Mouse (Mus musculus): ENCODE measurements at regions not wholly inside any gene's neighbourhood (a gene's known extent, or its start where the extent isn't known, plus 50 kb on each side); places are given as distances from the start of the nearest gene placed in this dataset.

DNA sequence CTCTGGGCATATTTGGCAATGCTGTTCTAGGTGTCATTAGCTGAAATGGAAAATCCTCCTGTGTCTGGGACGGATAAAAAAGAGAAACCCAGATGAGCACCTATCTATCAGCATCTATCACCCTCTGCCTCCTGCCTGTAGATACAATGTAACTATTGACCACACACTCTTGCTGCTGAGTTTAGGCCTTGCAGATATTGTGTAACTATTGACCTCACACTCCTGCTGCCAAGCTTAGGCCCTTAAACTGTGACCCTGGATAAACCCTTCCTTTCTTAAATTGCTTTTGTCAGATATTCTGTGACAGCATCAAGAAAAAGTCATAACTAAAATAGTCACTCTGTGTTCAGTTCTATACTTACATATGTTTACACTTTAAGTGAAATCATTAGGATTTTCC is 81.9 kb upstream of the Nrp1 start:
- no peak for ATAC-seq (ENCODE audit: low FRiP score)
- WGBS, result 96% methylated on average over 1 of the region's 1 CpGs

DNA sequence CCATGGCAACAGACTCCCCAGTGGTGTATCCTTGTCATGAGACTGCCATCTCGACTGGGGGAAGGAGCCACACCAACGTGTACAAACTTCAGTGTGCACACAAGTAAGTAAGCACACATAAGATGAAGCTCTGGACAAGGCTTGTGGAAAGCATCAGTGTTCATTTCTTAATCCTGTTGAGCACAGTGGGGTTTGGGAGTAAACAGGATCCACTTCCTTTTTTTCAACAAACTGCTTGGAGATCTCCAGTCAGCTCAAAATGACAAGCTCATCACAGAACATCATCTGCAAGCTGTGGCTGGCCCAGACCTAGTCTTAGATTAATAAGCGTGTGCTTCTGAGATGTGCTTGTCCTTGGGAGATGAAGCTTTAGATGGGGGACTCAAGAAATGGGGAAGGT is 75.6 kb upstream of the Nrp1 start:
- no peak for ATAC-seq (ENCODE audit: low FRiP score)
- H3K27me3 ChIP-seq (ENCODE audit: control insufficient read depth, insufficient read depth, low read length), result no peaks in the 10 kb centered on the region

More for the DNA sequence above, 81.9 kb upstream of the Nrp1 start:
- DNase-seq (ENCODE audit: low spot score, missing footprints), result no peak
- no peak overlapping the region for H3K9ac ChIP-seq (ENCODE audit: low read length)
- no peak overlapping the region for H3K27ac ChIP-seq (ENCODE audit: low read depth, low read length)
- H3K9me3 ChIP-seq (ENCODE audit: control insufficient read depth, low read length), result no peaks in the 10 kb centered on the region
- peaks cover 6% of the 10 kb centered on the region for H3K4me1 ChIP-seq (ENCODE audit: control insufficient read depth, insufficient read depth, low read length)
- H3K4me3 ChIP-seq (ENCODE audit: low read depth, low read length), result no peak overlapping the region
- H3K4me2 ChIP-seq, result no peak overlapping the region
- H3K27me3 ChIP-seq (ENCODE audit: control insufficient read depth, insufficient read depth, low read length), result no peaks in the 10 kb centered on the region
- H3K36me3 ChIP-seq (ENCODE audit: control insufficient read depth, insufficient read depth, low read length), result no peaks in the 10 kb centered on the region

DNA sequence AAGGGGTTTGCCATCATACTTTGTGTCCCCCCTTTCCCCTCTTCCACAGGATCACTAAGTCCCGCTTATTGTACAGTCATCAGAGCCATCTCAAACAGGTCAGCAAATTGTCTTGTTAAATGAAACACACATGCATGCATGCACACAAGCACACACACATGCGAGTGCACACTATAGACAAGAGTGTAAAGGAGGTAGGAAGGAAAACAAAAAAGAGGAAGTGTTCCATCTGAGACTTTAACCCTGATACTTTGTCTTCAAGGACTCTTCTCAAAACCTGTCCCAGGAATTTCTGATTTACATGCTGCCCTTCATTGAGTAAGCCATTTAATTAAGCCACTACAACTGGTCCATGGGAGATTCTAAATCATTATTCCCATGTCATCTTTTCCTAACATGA is 75.0 kb upstream of the Nrp1 start:
- Histone ChIP-seq H3K36me3 (ENCODE audit: control insufficient read depth, insufficient read depth, low read length) (no peaks in the 10 kb centered on the region), H3K27me3 (ENCODE audit: control insufficient read depth, insufficient read depth, low read length) (no peaks in the 10 kb centered on the region), H3K27ac (ENCODE audit: low read depth, low read length) (no peak overlapping the region), H3K4me3 (ENCODE audit: low read depth, low read length) (no peak overlapping the region), H3K4me2 (no peak overlapping the region), H3K4me1 (ENCODE audit: control insufficient read depth, insufficient read depth, low read length) (no peaks in the 10 kb centered on the region), H3K9me3 (ENCODE audit: control insufficient read depth, low read length) (no peaks in the 10 kb centered on the region), H3K9ac (ENCODE audit: low read length) (no peak overlapping the region)
- ATAC-seq (ENCODE audit: low FRiP score) (no peak), DNase-seq (ENCODE audit: low spot score, missing footprints) (no peak)
- WGBS, result 93% methylated on average over 2 of the region's 2 CpGs

More for the DNA sequence above, 75.6 kb upstream of the Nrp1 start:
- H3K4me1 ChIP-seq (ENCODE audit: control insufficient read depth, insufficient read depth, low read length), result no peaks in the 10 kb centered on the region
- no peak for DNase-seq (ENCODE audit: low spot score, missing footprints)
- WGBS, result 74% methylated on average over 3 of the region's 3 CpGs
- no peaks in the 10 kb centered on the region for H3K36me3 ChIP-seq (ENCODE audit: control insufficient read depth, insufficient read depth, low read length)
- no peak overlapping the region for H3K4me2 ChIP-seq
- no peak overlapping the region for H3K9ac ChIP-seq (ENCODE audit: low read length)
- no peak overlapping the region for H3K27ac ChIP-seq (ENCODE audit: low read depth, low read length)
- H3K9me3 ChIP-seq (ENCODE audit: control insufficient read depth, low read length), result no peaks in the 10 kb centered on the region
- no peak overlapping the region for H3K4me3 ChIP-seq (ENCODE audit: low read depth, low read length)

DNA sequence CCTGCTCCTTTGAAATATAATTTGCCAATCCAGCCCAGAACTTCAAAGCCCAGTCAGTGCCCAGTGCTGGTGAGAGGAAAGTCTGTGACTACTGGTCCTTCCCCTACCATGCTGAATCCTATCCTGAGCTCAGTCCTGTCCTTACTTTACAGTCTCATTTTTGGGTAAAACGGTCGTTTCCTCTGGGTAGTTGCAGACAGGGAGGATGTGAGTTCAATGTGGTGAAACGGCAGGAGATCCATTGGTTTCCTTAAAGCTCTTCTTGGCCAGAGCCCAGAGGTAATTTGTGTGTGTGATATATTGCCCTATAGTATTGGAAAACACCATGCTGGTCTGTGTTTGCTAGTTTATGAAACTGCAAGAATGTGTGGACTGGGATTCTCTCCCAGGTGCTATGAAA is 73.6 kb upstream of the Nrp1 start:
- DNase-seq (ENCODE audit: low spot score, missing footprints) (no peak), ATAC-seq (ENCODE audit: low FRiP score) (no peak)
- Histone ChIP-seq H3K27me3 (ENCODE audit: control insufficient read depth, insufficient read depth, low read length) (no peaks in the 10 kb centered on the region), H3K4me1 (ENCODE audit: control insufficient read depth, insufficient read depth, low read length) (no peaks in the 10 kb centered on the region), H3K36me3 (ENCODE audit: control insufficient read depth, insufficient read depth, low read length) (no peaks in the 10 kb centered on the region), H3K27ac (ENCODE audit: low read depth, low read length) (no peak overlapping the region), H3K4me3 (ENCODE audit: low read depth, low read length) (no peak overlapping the region), H3K9me3 (ENCODE audit: control insufficient read depth, low read length) (no peaks in the 10 kb centered on the region), H3K9ac (ENCODE audit: low read length) (no peak overlapping the region), H3K4me2 (no peak overlapping the region)
- 83% methylated on average over 3 of the region's 3 CpGs for WGBS

DNA sequence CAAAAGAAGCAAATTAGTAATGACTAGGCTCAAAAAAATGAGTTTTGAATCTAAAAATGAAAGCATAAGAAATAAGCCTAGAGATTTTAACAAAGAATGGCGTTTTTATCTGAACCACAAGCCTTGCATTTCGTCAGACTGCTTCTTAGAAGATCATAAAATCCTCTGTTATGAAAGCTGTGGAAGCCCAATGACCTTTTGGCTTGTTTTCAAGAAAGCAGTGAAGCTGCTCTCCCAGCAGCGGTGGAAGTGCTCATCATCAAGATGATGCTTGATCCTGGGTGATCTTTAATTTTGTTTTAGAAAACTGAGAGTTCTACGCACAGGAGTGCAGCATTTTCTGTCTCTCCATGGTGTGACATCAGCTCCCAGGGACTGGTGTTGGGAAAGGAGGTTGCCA is 68.3 kb upstream of the Nrp1 start:
- DNase-seq (ENCODE audit: low spot score, missing footprints) (no peak), ATAC-seq (ENCODE audit: low FRiP score) (no peak)
- Histone ChIP-seq H3K4me2 (no peak overlapping the region), H3K4me3 (ENCODE audit: low read depth, low read length) (no peak overlapping the region), H3K9ac (ENCODE audit: low read length) (no peak overlapping the region), H3K9me3 (ENCODE audit: control insufficient read depth, low read length) (no peaks in the 10 kb centered on the region), H3K27ac (ENCODE audit: low read depth, low read length) (no peak overlapping the region), H3K4me1 (ENCODE audit: control insufficient read depth, insufficient read depth, low read length) (no peaks in the 10 kb centered on the region), H3K36me3 (ENCODE audit: control insufficient read depth, insufficient read depth, low read length) (no peaks in the 10 kb centered on the region), H3K27me3 (ENCODE audit: control insufficient read depth, insufficient read depth, low read length) (no peaks in the 10 kb centered on the region)
- 82% methylated on average over 4 of the region's 4 CpGs for WGBS

DNA sequence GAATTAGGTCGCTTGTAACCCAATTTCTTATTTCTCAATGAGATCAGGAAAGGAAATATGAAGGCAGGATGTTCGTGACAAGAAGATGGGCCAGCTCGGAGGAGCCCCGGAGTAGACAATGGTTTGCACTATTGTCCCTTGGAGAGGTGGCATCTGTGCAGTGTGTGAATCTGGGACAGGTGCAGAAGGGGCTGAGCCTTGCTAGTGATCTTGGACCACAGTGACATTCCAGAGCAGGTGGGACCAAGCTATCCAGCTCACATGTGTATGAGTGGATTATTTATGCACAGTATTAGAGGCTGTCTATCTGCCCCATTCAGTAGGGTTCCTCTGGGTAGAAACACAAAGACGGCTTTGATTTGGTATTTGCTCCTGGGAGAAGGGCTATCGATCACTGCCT is 66.0 kb upstream of the Nrp1 start:
- Histone ChIP-seq H3K36me3 (ENCODE audit: control insufficient read depth, insufficient read depth, low read length) (no peaks in the 10 kb centered on the region), H3K27ac (ENCODE audit: low read depth, low read length) (no peak overlapping the region), H3K4me3 (ENCODE audit: low read depth, low read length) (no peak overlapping the region), H3K4me2 (no peak overlapping the region), H3K9ac (ENCODE audit: low read length) (no peak overlapping the region), H3K27me3 (ENCODE audit: control insufficient read depth, insufficient read depth, low read length) (no peaks in the 10 kb centered on the region), H3K4me1 (ENCODE audit: control insufficient read depth, insufficient read depth, low read length) (no peaks in the 10 kb centered on the region), H3K9me3 (ENCODE audit: control insufficient read depth, low read length) (no peaks in the 10 kb centered on the region)
- DNase-seq (ENCODE audit: low spot score, missing footprints) (no peak), ATAC-seq (ENCODE audit: low FRiP score) (no peak)
- 88% methylated on average over 6 of the region's 6 CpGs for WGBS

DNA sequence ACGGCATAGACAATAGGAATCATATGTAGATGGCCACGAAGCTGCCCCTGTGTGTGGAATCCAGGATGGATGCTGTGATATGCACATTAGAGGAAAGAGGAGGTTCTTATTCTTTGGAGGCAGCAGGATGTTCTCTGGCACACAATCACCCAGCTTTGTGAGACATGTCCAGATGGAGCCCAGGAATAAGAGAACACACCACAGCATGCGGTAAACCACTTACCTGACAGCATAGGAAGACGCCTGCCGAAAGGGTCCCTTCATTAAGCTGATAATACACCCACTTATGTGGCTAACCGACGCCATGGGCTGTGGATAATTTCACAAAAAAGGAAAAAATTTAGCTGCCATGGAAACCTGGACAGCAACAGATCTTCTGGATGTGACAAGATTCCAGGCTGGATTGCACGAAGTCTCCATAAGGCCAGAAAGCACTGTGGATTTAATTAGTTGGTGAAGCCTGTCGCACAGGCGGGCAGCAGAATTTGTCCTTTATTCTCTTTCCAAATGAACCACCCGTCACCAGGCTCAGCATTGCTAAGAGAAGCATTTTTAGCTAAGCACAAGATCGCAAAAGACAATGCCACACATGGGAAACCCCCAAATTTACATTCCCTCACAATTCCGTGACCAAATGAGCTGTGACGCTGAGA is 61.5 kb upstream of the Nrp1 start:
- Histone ChIP-seq H3K9ac (ENCODE audit: low read length) (no peak overlapping the region), H3K36me3 (ENCODE audit: control insufficient read depth, insufficient read depth, low read length) (no peaks in the 10 kb centered on the region), H3K9me3 (ENCODE audit: control insufficient read depth, low read length) (no peaks in the 10 kb centered on the region), H3K27me3 (ENCODE audit: control insufficient read depth, insufficient read depth, low read length) (no peaks in the 10 kb centered on the region), H3K4me3 (ENCODE audit: low read depth, low read length) (no peak overlapping the region), H3K4me1 (ENCODE audit: control insufficient read depth, insufficient read depth, low read length) (no peaks in the 10 kb centered on the region), H3K4me2 (no peak overlapping the region), H3K27ac (ENCODE audit: low read depth, low read length) (no peak overlapping the region)
- DNase-seq (ENCODE audit: low spot score, missing footprints), result no peak
- 73% methylated on average over 14 of the region's 14 CpGs for WGBS
- ATAC-seq (ENCODE audit: low FRiP score), result no peak

DNA sequence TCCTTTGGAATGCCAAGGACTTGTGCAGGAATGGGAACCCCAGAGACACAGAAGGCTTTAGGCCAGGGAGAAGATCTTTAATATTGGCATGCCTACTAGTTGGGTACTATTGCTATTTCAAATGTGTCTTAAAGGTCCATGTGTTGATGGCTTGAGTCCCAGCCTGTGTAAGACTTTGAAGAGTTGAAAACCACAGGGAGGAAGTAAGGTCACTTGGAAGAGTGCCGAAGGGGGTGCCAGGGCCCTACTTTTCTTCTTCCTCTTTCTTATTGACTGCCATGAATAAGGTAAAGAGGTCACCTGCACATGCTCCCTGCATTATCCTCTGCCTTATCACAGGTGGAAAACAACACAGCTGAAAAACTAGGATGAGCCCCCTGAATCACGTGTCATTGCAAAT is 56.1 kb upstream of the Nrp1 start:
- no peak overlapping the region for H3K9ac ChIP-seq (ENCODE audit: low read length)
- H3K27me3 ChIP-seq (ENCODE audit: control insufficient read depth, insufficient read depth, low read length), result no peaks in the 10 kb centered on the region
- DNase-seq (ENCODE audit: low spot score, missing footprints), result no peak
- ATAC-seq (ENCODE audit: low FRiP score), result no peak
- H3K4me1 ChIP-seq (ENCODE audit: control insufficient read depth, insufficient read depth, low read length), result no peaks in the 10 kb centered on the region
- H3K27ac ChIP-seq (ENCODE audit: low read depth, low read length), result no peak overlapping the region
- 92% methylated on average over 2 of the region's 2 CpGs for WGBS
- H3K4me3 ChIP-seq (ENCODE audit: low read depth, low read length), result no peak overlapping the region
- H3K9me3 ChIP-seq (ENCODE audit: control insufficient read depth, low read length), result no peaks in the 10 kb centered on the region
- H3K4me2 ChIP-seq, result no peak overlapping the region
- H3K36me3 ChIP-seq (ENCODE audit: control insufficient read depth, insufficient read depth, low read length), result no peaks in the 10 kb centered on the region
